Mouse (Mus musculus): ENCODE results near the gene Tnip1. TPM values are rescaled to one million over a fixed set of nuclear protein-coding genes. Genes with fewer than 3 reads are reported as not detected.

The Tnip1 gene
- polyA plus RNA-seq (2015; fragmentation: Nextera tagmentation; extraction: Ambion mirVana): 18.6 and 21.2 TPM in 2 replicates

- Histone ChIP-seq H3K36me3 (no peaks in the 10 kb centered on the region), H3K27me3 (replicated peaks) (no peaks in the 10 kb centered on the region), H3K4me3 (peak within 1 kb of the TSS; percentile 25), H3K9ac (peak within 1 kb of the TSS; percentile 50), H3K9me3 (no peaks in the 10 kb centered on the region), H3K4me1 (peaks cover 39% of the 10 kb centered on the region), H3K27ac (replicated peaks) (peak within 1 kb of the TSS; percentile 46), H3K4me2 (peak within 1 kb of the TSS; percentile 51)
- WGBS: 18% methylated on average over 6 of the region's 6 CpGs
- ATAC-seq (ENCODE audit: extremely low read depth, insufficient number of reproducible peaks, low FRiP score, low TSS enrichment): no peak
These were observed at the start of gene Tnip1 for GRCm38 (mm10) chr11:54962810-54963209. TSS of gene Tnip1 (minus strand) at chr11:54962917.

GRCm38 (mm10) chr11:55011440-55011839 lies 48.7 kb upstream of the Tnip1 start:
- peaks cover 32% of the 10 kb centered on the region for H3K4me1 ChIP-seq
- H3K4me2 ChIP-seq: no peak overlapping the region
- H3K27me3 ChIP-seq (replicated peaks): no peaks in the 10 kb centered on the region
- H3K9me3 ChIP-seq: no peaks in the 10 kb centered on the region
- ATAC-seq (ENCODE audit: extremely low read depth, insufficient number of reproducible peaks, low FRiP score, low TSS enrichment): no peak
- H3K9ac ChIP-seq: no peak overlapping the region
- H3K4me3 ChIP-seq: no peak overlapping the region
- 70% methylated on average over 3 of the region's 3 CpGs for WGBS
- peaks cover 91% of the 10 kb centered on the region for H3K36me3 ChIP-seq
- no peak overlapping the region for H3K27ac ChIP-seq (replicated peaks)

- no peaks in the 10 kb centered on the region for H3K27me3 ChIP-seq (replicated peaks)
These were observed 45.5 kb upstream of the Tnip1 start for GRCm38 (mm10) chr11:55008230-55008629.

GRCm38 (mm10) chr11:55005684-55006083 lies 43.0 kb upstream of the Tnip1 start:
- H3K27me3 ChIP-seq (replicated peaks): no peaks in the 10 kb centered on the region
- H3K4me1 ChIP-seq: no peaks in the 10 kb centered on the region
- H3K9me3 ChIP-seq: no peaks in the 10 kb centered on the region
- no peak for ATAC-seq (ENCODE audit: extremely low read depth, insufficient number of reproducible peaks, low FRiP score, low TSS enrichment)
- H3K9ac ChIP-seq: no peak overlapping the region
- no peak overlapping the region for H3K4me3 ChIP-seq
- WGBS: 73% methylated on average over 5 of the region's 5 CpGs
- no peak overlapping the region for H3K4me2 ChIP-seq
- peaks cover 97% of the 10 kb centered on the region for H3K36me3 ChIP-seq
- no peak overlapping the region for H3K27ac ChIP-seq (replicated peaks)

More at GRCm38 (mm10) chr11:55008230-55008629, 45.5 kb upstream of the Tnip1 start:
- no peak overlapping the region for H3K27ac ChIP-seq (replicated peaks)
- no peak for ATAC-seq (ENCODE audit: extremely low read depth, insufficient number of reproducible peaks, low FRiP score, low TSS enrichment)
- 42% methylated on average over 6 of the region's 6 CpGs for WGBS
- H3K36me3 ChIP-seq: peaks cover 100% of the 10 kb centered on the region
- no peak overlapping the region for H3K4me2 ChIP-seq
- no peaks in the 10 kb centered on the region for H3K9me3 ChIP-seq
- H3K4me3 ChIP-seq: no peak overlapping the region
- H3K4me1 ChIP-seq: peaks cover 12% of the 10 kb centered on the region
- no peak overlapping the region for H3K9ac ChIP-seq

GRCm38 (mm10) chr11:55004970-55005502 lies 42.3 kb upstream of the Tnip1 start:
- no peak for ATAC-seq (ENCODE audit: extremely low read depth, insufficient number of reproducible peaks, low FRiP score, low TSS enrichment)
- WGBS: 79% methylated on average over 7 of the region's 7 CpGs

GRCm38 (mm10) chr11:54998708-54999107 lies 36.0 kb upstream of the Tnip1 start:
- Histone ChIP-seq H3K27ac (replicated peaks) (peak overlapping the region; percentile 63), H3K27me3 (replicated peaks) (no peaks in the 10 kb centered on the region), H3K9ac (peak overlapping the region; percentile 47; the same call in 1 of the 2 replicates), H3K9me3 (no peaks in the 10 kb centered on the region), H3K4me3 (no peak overlapping the region), H3K36me3 (peaks cover 94% of the 10 kb centered on the region), H3K4me1 (peaks cover 36% of the 10 kb centered on the region), H3K4me2 (no peak overlapping the region)
- WGBS: 48% methylated on average over 2 of the region's 2 CpGs
- no peak for ATAC-seq (ENCODE audit: extremely low read depth, insufficient number of reproducible peaks, low FRiP score, low TSS enrichment)

More at GRCm38 (mm10) chr11:55004970-55005502, 42.3 kb upstream of the Tnip1 start:
- H3K9me3 ChIP-seq: no peaks in the 10 kb centered on the region
- H3K4me1 ChIP-seq: no peaks in the 10 kb centered on the region
- H3K27me3 ChIP-seq (replicated peaks): no peaks in the 10 kb centered on the region
- H3K4me2 ChIP-seq: no peak overlapping the region
- H3K36me3 ChIP-seq: peaks cover 97% of the 10 kb centered on the region
- no peak overlapping the region for H3K9ac ChIP-seq
- no peak overlapping the region for H3K4me3 ChIP-seq
- no peak overlapping the region for H3K27ac ChIP-seq (replicated peaks)

- H3K36me3 ChIP-seq: peaks cover 94% of the 10 kb centered on the region
- H3K27me3 ChIP-seq (replicated peaks): no peaks in the 10 kb centered on the region
- peaks cover 36% of the 10 kb centered on the region for H3K4me1 ChIP-seq
- ATAC-seq (ENCODE audit: extremely low read depth, insufficient number of reproducible peaks, low FRiP score, low TSS enrichment): no peak
- H3K4me2 ChIP-seq: no peak overlapping the region
- no peaks in the 10 kb centered on the region for H3K9me3 ChIP-seq
- WGBS: 7% methylated on average over 12 of the region's 12 CpGs
- no peak overlapping the region for H3K4me3 ChIP-seq
- peak overlapping the region; percentile 63 for H3K27ac ChIP-seq (replicated peaks)
- peak overlapping the region; percentile 47; the same call in 1 of the 2 replicates for H3K9ac ChIP-seq
These were observed 35.6 kb upstream of the Tnip1 start for GRCm38 (mm10) chr11:54998284-54998683.

- Histone ChIP-seq H3K36me3 (peaks cover 96% of the 10 kb centered on the region), H3K4me1 (peaks cover 36% of the 10 kb centered on the region), H3K9ac (no peak overlapping the region), H3K4me2 (no peak overlapping the region), H3K27ac (replicated peaks) (no peak overlapping the region), H3K9me3 (no peaks in the 10 kb centered on the region), H3K27me3 (replicated peaks) (no peaks in the 10 kb centered on the region), H3K4me3 (no peak overlapping the region)
- no peak for ATAC-seq (ENCODE audit: extremely low read depth, insufficient number of reproducible peaks, low FRiP score, low TSS enrichment)
- 64% methylated on average over 7 of the region's 7 CpGs for WGBS
These were observed 33.5 kb upstream of the Tnip1 start for GRCm38 (mm10) chr11:54996176-54996575.

- H3K27ac ChIP-seq (replicated peaks): no peak overlapping the region
- no peak overlapping the region; the same call in 1 of the 2 replicates for H3K9ac ChIP-seq
- H3K27me3 ChIP-seq (replicated peaks): no peaks in the 10 kb centered on the region
- H3K9me3 ChIP-seq: no peaks in the 10 kb centered on the region
- H3K4me3 ChIP-seq: no peak overlapping the region
- ATAC-seq (ENCODE audit: extremely low read depth, insufficient number of reproducible peaks, low FRiP score, low TSS enrichment): no peak
- H3K4me2 ChIP-seq: no peak overlapping the region
- peaks cover 100% of the 10 kb centered on the region for H3K36me3 ChIP-seq
- H3K4me1 ChIP-seq: peaks cover 10% of the 10 kb centered on the region; the same call in 1 of the 2 replicates
These were observed 27.2 kb upstream of the Tnip1 start for GRCm38 (mm10) chr11:54989920-54990319.

GRCm38 (mm10) chr11:54988754-54989349 lies 26.1 kb upstream of the Tnip1 start:
- H3K4me2 ChIP-seq: no peak overlapping the region
- peaks cover 19% of the 10 kb centered on the region for H3K4me1 ChIP-seq
- H3K4me3 ChIP-seq: no peak overlapping the region
- no peaks in the 10 kb centered on the region for H3K9me3 ChIP-seq
- H3K27me3 ChIP-seq (replicated peaks): no peaks in the 10 kb centered on the region
- H3K9ac ChIP-seq: no peak overlapping the region
- H3K36me3 ChIP-seq: peaks cover 99% of the 10 kb centered on the region
- no peak for ATAC-seq (ENCODE audit: extremely low read depth, insufficient number of reproducible peaks, low FRiP score, low TSS enrichment)
- 82% methylated on average over 8 of the region's 8 CpGs for WGBS
- H3K27ac ChIP-seq (replicated peaks): no peak overlapping the region

GRCm38 (mm10) chr11:54987974-54988373 lies 25.3 kb upstream of the Tnip1 start:
- Histone ChIP-seq H3K9me3 (no peaks in the 10 kb centered on the region), H3K4me2 (no peak overlapping the region), H3K9ac (no peak overlapping the region), H3K36me3 (peaks cover 99% of the 10 kb centered on the region), H3K27ac (replicated peaks) (no peak overlapping the region), H3K4me1 (peaks cover 21% of the 10 kb centered on the region), H3K27me3 (replicated peaks) (no peaks in the 10 kb centered on the region), H3K4me3 (no peak overlapping the region)
- no peak for ATAC-seq (ENCODE audit: extremely low read depth, insufficient number of reproducible peaks, low FRiP score, low TSS enrichment)
- 100% methylated on average over 1 of the region's 1 CpGs for WGBS

GRCm38 (mm10) chr11:54985086-54985485 lies 22.4 kb upstream of the Tnip1 start:
- H3K4me1 ChIP-seq: peaks cover 21% of the 10 kb centered on the region
- H3K36me3 ChIP-seq: peaks cover 99% of the 10 kb centered on the region
- 67% methylated on average over 3 of the region's 3 CpGs for WGBS
- no peak overlapping the region for H3K4me3 ChIP-seq
- H3K27ac ChIP-seq (replicated peaks): no peak overlapping the region
- no peaks in the 10 kb centered on the region for H3K27me3 ChIP-seq (replicated peaks)
- H3K9ac ChIP-seq: no peak overlapping the region
- ATAC-seq (ENCODE audit: extremely low read depth, insufficient number of reproducible peaks, low FRiP score, low TSS enrichment): no peak
- H3K4me2 ChIP-seq: no peak overlapping the region
- H3K9me3 ChIP-seq: no peaks in the 10 kb centered on the region; the same call in 1 of the 2 replicates

All from heart, embryonic 13.5 days (tissue).